Mouse (Mus musculus) liver, adult 2 months (tissue): ENCODE results near the gene Shc3. TPM values are rescaled to one million over a fixed set of nuclear protein-coding genes. Genes with fewer than 3 reads are reported as not detected.

ENCODE experiments used
- DNase-seq: peaks from one replicate; pipeline ENCODE4 v3.0.0-alpha.2; 2011; ENCODE audit warnings: low read depth, low spot score; ENCODE audit errors: extremely low read depth
- H3K27ac ChIP-seq: fragments of 200-500 bp; replicated peaks from 2 replicates; pipeline ENCODE4 v1.5.1; 2012; ENCODE audit warnings: low read depth, mild to moderate bottlenecking, control low read depth, inconsistent platforms, low read length; ENCODE audit not compliant: insufficient read depth
- H3K27me3 ChIP-seq: fragments of 200-500 bp; 2 replicates; pipeline ENCODE4 v1.6.1; 2012; ENCODE audit warnings: mild to moderate bottlenecking, moderate library complexity, low read length, inconsistent platforms; ENCODE audit not compliant: control insufficient read depth, insufficient read depth
- H3K36me3 ChIP-seq: fragments of 200-500 bp; 2 replicates; pipeline ENCODE4 v1.6.1; 2012; ENCODE audit warnings: low read length, inconsistent platforms; ENCODE audit not compliant: control insufficient read depth, insufficient read depth
- H3K4me1 ChIP-seq: fragments of 200-500 bp; 2 replicates; pipeline ENCODE4 v1.6.1; 2011; ENCODE audit warnings: low read length; ENCODE audit not compliant: control insufficient read depth, insufficient read depth
- H3K4me3 ChIP-seq: fragments of 200-500 bp; 2 replicates; pipeline ENCODE4 v1.5.1; 2011; ENCODE audit warnings: low read depth, mild to moderate bottlenecking, control low read depth, low read length, moderate library complexity; ENCODE audit not compliant: insufficient read depth
- H3K79me2 ChIP-seq: fragments of 200-500 bp; 2 replicates; pipeline ENCODE4 v1.6.1; 2012; ENCODE audit warnings: inconsistent platforms, mild to moderate bottlenecking, low read length, moderate library complexity; ENCODE audit not compliant: control insufficient read depth, insufficient read depth
- H3K9ac ChIP-seq: fragments of 200-500 bp; 2 replicates; pipeline ENCODE4 v1.6.1; 2012; ENCODE audit warnings: low read depth, mild to moderate bottlenecking, control low read depth, inconsistent platforms, low read length
- CTCF ChIP-seq: fragments of 200-500 bp; IDR thresholded peaks from 2 replicates; pipeline ENCODE4 v1.5.1; 2011; ENCODE audit warnings: low read depth, low read length, control low read depth
- POLR2A ChIP-seq: fragments of 200-500 bp; IDR thresholded peaks from 2 replicates; pipeline ENCODE4 v1.6.1; 2011; ENCODE audit warnings: low read length, control low read depth; ENCODE audit not compliant: insufficient read depth; ENCODE audit errors: extremely low read depth
- WGBS: fragments of 180-500 bp; shearing (Covaris S2); methylation state at CpG from one replicate; pipeline ENCODE4 v1.1.7; 2018; 5-methylcytosine and 5-hydroxymethylcytosine counted together
- polyA plus RNA-seq: library from polyadenylated mRNA; depleted of rRNA; stranded (reverse); fragments of >200 nt; gene quantifications from 2 replicates; pipeline ENCODE4 v1.2.3, GENCODE M21; 2012; rRNA removed
- total RNA-seq: library from RNA; depleted of rRNA; stranded (reverse); fragments of >200 nt; gene quantifications from 2 replicates; pipeline ENCODE4 v1.2.3, GENCODE M21; 2014; rRNA removed

Gene Shc3
- total RNA-seq: 0.09 and 0.13 TPM in 2 replicates
- polyA plus RNA-seq: not detected in 2 replicates

DNA sequence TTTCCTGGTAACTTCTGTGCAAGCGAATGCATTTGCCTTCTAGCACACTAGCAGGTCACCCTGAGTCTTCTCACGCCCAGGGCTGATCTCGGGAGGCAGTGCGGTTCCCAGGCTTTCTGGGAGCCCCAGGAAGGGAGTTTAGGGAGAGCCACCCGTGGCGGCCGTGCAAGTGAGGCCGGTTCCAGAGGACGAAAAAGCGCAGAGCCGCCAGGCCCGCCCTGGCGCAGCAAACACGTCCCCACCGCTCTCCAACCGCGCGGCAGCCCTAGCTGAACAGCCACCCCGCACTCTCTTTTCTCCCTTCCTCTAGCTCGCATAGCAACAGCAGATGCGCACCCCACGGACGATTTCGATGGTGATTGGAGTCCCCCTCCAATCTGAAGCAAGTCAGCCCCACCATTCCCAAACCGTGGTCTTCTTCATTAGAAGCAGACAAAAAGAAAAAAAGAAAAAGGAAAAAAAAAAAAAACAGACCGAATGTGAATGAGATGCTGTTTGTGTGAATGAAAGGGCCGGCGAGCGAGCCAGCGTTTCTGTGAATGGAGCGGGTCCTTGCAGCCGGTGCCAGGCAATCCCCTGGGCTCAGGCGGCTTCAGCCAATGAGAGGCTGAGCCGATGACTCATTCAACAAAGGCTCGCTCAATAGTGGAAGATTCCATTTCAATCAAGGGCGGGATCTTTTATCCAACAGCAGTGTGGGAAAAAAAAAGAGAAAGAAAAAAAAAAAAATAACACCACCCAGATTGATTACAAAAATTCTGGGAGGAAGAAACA, at the start of gene Shc3:
Gene Shc3, minus strand, starts transcription at position 509 of the 774 bp plus-strand sequence.
- WGBS: 2% methylated on average over 36 of the region's 36 CpGs
- Histone ChIP-seq H3K4me1 (no peaks in the 10 kb centered on the region), H3K27me3 (peaks cover 31% of the 10 kb centered on the region), H3K36me3 (no peaks in the 10 kb centered on the region), H3K9ac (no peak within 1 kb of the TSS), H3K79me2 (no peaks in the 10 kb centered on the region), H3K27ac (no peak within 1 kb of the TSS), H3K4me3 (no peak within 1 kb of the TSS; the same call in 1 of the 2 replicates)
- no peak for TF ChIP-seq POLR2A
- no peak for TF ChIP-seq CTCF
- no peak for DNase-seq

DNA sequence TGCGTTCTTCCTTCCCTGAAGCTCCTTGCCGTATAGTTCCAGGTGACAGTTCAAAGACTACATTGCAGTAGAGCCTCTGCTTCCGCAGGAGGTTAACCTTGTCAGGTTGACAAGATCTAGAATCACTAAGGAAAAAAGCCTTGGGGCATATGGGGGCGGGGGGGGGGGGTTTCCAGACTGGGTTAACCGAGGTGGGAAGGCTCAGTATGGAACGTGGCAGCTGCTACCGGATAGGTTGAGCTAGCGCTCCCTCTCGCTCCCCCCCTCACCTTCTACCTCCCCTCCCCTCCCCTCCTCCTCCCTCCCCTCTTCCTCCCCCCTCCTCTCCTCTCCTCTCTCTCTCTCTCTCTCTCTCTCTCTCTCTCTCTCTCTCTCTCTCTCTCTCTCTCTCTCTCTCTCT, 49.4 kb upstream of the Shc3 start:
- no peak for DNase-seq
- Histone ChIP-seq H3K79me2 (no peaks in the 10 kb centered on the region), H3K27me3 (no peaks in the 10 kb centered on the region), H3K4me3 (no peak overlapping the region), H3K9ac (no peak overlapping the region), H3K36me3 (no peaks in the 10 kb centered on the region), H3K4me1 (peaks cover 2% of the 10 kb centered on the region; the same call in 1 of the 2 replicates), H3K27ac (no peak overlapping the region)
- WGBS: 29% methylated on average over 9 of the region's 9 CpGs
- TF ChIP-seq CTCF (no peak), POLR2A (no peak)

DNA sequence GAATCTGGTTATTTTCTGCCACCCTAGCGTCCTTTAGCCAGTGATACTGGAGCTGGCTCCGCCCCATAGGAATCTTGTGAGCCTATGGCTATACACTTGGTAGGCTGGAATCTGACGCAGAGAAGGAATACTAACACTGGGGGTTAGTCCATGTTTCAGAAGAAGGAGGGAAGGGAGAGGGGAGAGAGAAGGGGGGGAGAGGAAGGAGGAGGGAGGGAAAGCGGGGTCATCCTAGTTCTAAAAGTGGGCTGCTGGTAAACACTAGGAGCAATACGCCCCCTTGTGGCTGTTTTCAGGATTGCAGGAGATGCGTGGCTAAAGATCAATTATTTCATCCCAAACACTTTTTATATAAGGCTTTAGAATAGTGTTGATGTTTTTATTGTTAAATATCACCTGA, 48.6 kb upstream of the Shc3 start:
- no peaks in the 10 kb centered on the region for H3K27me3 ChIP-seq
- H3K79me2 ChIP-seq: no peaks in the 10 kb centered on the region
- H3K4me3 ChIP-seq: no peak overlapping the region
- H3K4me1 ChIP-seq: peaks cover 2% of the 10 kb centered on the region; the same call in 1 of the 2 replicates
- peak; percentile 33 for DNase-seq
- no peak overlapping the region for H3K9ac ChIP-seq
- no peak overlapping the region for H3K27ac ChIP-seq
- WGBS: 20% methylated on average over 6 of the region's 6 CpGs
- no peaks in the 10 kb centered on the region for H3K36me3 ChIP-seq
- TF ChIP-seq POLR2A (no peak), CTCF (peak; percentile 58)

DNA sequence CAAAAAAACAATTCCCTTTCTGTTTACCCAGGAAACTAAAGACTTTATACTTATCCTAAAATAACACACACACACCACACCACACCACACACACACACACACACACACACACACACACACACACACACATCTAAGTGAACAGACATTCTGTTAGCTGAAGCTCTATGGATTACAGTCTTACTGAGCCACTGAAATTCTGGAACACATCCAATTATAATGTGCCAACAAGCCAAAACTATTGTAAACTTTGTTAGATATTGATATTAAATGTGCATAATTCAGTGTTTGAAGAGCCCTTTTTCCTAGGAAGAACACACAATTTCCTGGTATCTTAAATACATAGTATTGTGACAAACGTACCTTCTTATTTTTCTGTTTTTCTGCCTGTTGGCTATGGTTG, 48.1 kb upstream of the Shc3 start:
- peaks cover 2% of the 10 kb centered on the region; the same call in 1 of the 2 replicates for H3K4me1 ChIP-seq
- no peaks in the 10 kb centered on the region for H3K79me2 ChIP-seq
- no peak for DNase-seq
- no peak overlapping the region for H3K9ac ChIP-seq
- H3K4me3 ChIP-seq: no peak overlapping the region
- TF ChIP-seq CTCF (no peak), POLR2A (no peak)
- H3K27ac ChIP-seq: no peak overlapping the region
- 44% methylated on average over 1 of the region's 1 CpGs for WGBS
- no peaks in the 10 kb centered on the region for H3K27me3 ChIP-seq
- no peaks in the 10 kb centered on the region for H3K36me3 ChIP-seq

DNA sequence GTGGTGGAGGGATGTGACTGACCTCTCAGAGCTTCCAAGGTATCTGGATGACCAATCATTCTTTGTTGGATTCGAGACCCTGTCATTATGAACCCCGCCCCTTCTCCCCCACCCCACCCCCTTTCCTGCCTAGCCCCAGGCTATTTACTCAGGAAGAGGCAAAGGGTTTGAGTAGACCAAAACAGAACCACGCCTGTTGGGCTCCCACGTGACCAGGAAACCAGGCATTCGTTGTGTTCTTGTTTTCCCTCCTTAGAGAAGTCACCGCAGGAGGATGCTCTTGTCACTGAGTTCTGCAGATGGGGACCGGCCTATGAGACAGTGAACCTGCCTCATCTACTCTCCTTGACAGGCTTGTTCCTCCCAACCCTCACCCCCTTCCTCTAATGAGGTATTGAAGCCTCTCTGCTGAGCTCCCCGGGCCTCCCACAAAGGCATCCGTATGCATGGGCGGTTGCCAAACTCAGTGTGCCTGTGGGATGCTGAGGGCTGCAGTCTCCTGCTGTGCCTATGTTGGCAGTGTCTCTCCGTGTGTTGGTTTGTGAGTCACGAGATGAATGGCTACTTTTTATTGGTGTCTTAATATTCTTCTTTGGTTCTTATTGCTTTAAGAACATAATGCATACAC, 47.3 kb upstream of the Shc3 start:
- H3K27ac ChIP-seq: no peak overlapping the region
- H3K27me3 ChIP-seq: no peaks in the 10 kb centered on the region
- WGBS: 37% methylated on average over 12 of the region's 12 CpGs
- DNase-seq: no peak
- TF ChIP-seq POLR2A (no peak), CTCF (no peak)
- H3K9ac ChIP-seq: no peak overlapping the region
- no peak overlapping the region for H3K4me3 ChIP-seq
- no peaks in the 10 kb centered on the region for H3K79me2 ChIP-seq
- no peaks in the 10 kb centered on the region for H3K36me3 ChIP-seq
- H3K4me1 ChIP-seq: peaks cover 2% of the 10 kb centered on the region; the same call in 1 of the 2 replicates
